Mouse (Mus musculus) heart, embryonic 14.5 days (tissue): ENCODE data around the gene Tln2. TPM values are rescaled to one million over a fixed set of nuclear protein-coding genes. Genes with fewer than 3 reads are reported as not detected.

Source experiments
- ATAC-seq: fragments of 200-750 bp; cut with Nextera tagmentation; 2 replicates; pipeline ENCODE4 v1.8.0; 2017; ENCODE audit warnings: low read depth, moderate TSS enrichment; ENCODE audit not compliant: insufficient number of reproducible peaks, insufficient read depth, low FRiP score
- H3K27ac ChIP-seq, 2 experiments: fragments of 200-500 bp in 1 of 2; fragments of 300-500 bp in 1 of 2; sonication (generic) in 1 of 2; replicated peaks in 1 of 2; 2 replicates each; pipeline ENCODE4 v1.5.1; 2012 to 2014; ENCODE audit warnings: low read depth in 2 of 2, low read length in 2 of 2, control low read depth in 1 of 2, mild to moderate bottlenecking in 1 of 2, mixed read lengths in 1 of 2; ENCODE audit not compliant: control insufficient read depth in 1 of 2, insufficient read depth in 1 of 2
- H3K27me3 ChIP-seq: fragments of 300-500 bp; sonication (generic); 2 replicates; pipeline ENCODE4 v1.6.1; 2014; ENCODE audit warnings: mild to moderate bottlenecking, low read length, control low read depth; ENCODE audit not compliant: control insufficient read depth, insufficient read depth
- H3K36me3 ChIP-seq: fragments of 300-500 bp; sonication (generic); 2 replicates; pipeline ENCODE4 v1.6.1; 2014; ENCODE audit warnings: mild to moderate bottlenecking, control low read depth, low read length, mixed read lengths; ENCODE audit not compliant: control insufficient read depth, insufficient read depth
- H3K4me1 ChIP-seq, 2 experiments: fragments of 200-500 bp in 1 of 2; fragments of 300-500 bp in 1 of 2; sonication (generic) in 1 of 2; 2 replicates each; pipeline ENCODE4 v1.6.1; 2012 to 2014; ENCODE audit warnings: low read length in 2 of 2, control low read depth in 1 of 2, mixed read lengths in 1 of 2; ENCODE audit not compliant: control insufficient read depth in 2 of 2, insufficient read depth in 2 of 2
- H3K4me2 ChIP-seq: fragments of 300-500 bp; sonication (generic); 2 replicates; pipeline ENCODE4 v1.6.1; 2014; ENCODE audit warnings: mild to moderate bottlenecking, low read length
- H3K4me3 ChIP-seq, 2 experiments: fragments of 200-500 bp in 1 of 2; fragments of 300-500 bp in 1 of 2; sonication (generic) in 1 of 2; 2 replicates each; pipeline ENCODE4 v1.5.1; 2012 to 2014; ENCODE audit warnings: low read length in 2 of 2, mild to moderate bottlenecking in 2 of 2, control low read depth in 1 of 2, low read depth in 1 of 2, moderate library complexity in 1 of 2; ENCODE audit not compliant: control insufficient read depth in 1 of 2, insufficient read depth in 1 of 2
- H3K9ac ChIP-seq: fragments of 300-500 bp; sonication (generic); 2 replicates; pipeline ENCODE4 v1.6.1; 2014; ENCODE audit warnings: mild to moderate bottlenecking, low read length
- H3K9me3 ChIP-seq: fragments of 300-500 bp; sonication (generic); 2 replicates; pipeline ENCODE4 v1.6.1; 2016; ENCODE audit warnings: low read length, control low read depth; ENCODE audit not compliant: control insufficient read depth
- WGBS: fragments of 180-500 bp; shearing (Covaris S2); extraction: QIAGEN DNeasy Blood & Tissue Kit; methylation state at CpG from one replicate; pipeline ENCODE4 v1.1.7; 2014; 5-methylcytosine and 5-hydroxymethylcytosine counted together
- polyA plus RNA-seq: library from polyadenylated mRNA; unstranded; fragments of >200 nt; fragmentation: Nextera tagmentation; extraction: Ambion mirVana; gene quantifications from 2 replicates; pipeline ENCODE4 v1.2.1, GENCODE M21; 2014

The Tln2 gene
- polyA plus RNA-seq, 1 experiment from 2014 or later = 66.0 TPM

DNA sequence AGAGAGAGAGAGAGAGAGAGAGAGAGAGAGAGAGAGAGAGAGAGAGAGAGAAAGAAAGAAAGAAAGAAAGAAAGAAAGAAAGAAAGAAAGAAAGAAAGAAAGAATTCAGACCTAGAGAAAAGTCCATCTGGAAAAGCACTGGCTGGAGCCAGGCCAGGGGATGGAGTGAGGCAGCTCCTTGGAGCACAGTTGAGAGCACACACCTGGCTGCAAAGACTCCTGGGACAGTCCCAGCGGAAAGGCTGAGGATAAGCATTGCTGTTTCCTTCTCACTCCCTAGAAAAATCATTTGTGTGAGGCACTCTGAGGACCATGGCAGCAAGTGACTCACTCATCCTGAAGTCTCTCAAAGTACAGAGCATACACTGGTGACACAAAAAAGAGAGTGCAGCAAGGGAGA is 26.9 kb downstream of the Tln2 start:
- Histone ChIP-seq H3K4me2 (no peak overlapping the region), H3K36me3 (no peaks in the 10 kb centered on the region), H3K27me3 (no peaks in the 10 kb centered on the region), H3K9me3 (no peaks in the 10 kb centered on the region), H3K4me3 (no peak overlapping the region), H3K4me1 (peaks cover 15 to 27% of the 10 kb centered on the region in 2 experiments), H3K27ac (no peak overlapping the region), H3K9ac (no peak overlapping the region)
- no peak for ATAC-seq
- 85% methylated on average over 1 of the region's 1 CpGs for WGBS

DNA sequence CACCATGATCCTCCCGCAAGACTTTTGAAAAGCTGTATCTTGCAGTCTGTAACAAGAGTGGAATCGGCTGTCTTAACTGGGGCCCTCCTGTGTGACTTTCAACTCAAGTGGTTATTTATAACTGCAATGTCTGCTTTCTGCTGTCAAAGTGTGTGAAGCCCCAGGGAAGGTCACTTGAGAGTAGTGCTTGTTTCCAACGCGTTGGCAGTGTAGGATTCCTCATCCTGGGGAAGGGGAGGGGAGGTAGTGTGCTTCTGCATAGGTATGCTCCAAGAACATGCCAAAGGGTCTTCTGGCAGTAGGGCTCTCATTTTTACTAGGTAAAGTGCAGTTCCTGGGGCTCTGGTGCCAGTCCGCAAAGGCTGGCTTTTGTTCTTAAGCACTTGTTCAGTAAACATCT is 29.9 kb downstream of the Tln2 start:
- WGBS = 32% methylated on average over 5 of the region's 5 CpGs
- peak; percentile 64 for ATAC-seq
- H3K4me3 ChIP-seq = no peak overlapping the region
- H3K4me2 ChIP-seq = peak overlapping the region; percentile 41
- H3K9me3 ChIP-seq = no peaks in the 10 kb centered on the region
- H3K27me3 ChIP-seq = no peaks in the 10 kb centered on the region
- peak overlapping the region; percentile 48; the same call in 1 of the 2 replicates for H3K9ac ChIP-seq
- no peaks in the 10 kb centered on the region for H3K36me3 ChIP-seq
- peak overlapping the region; percentile 85 to 95 for H3K27ac ChIP-seq
- peaks cover 15 to 27% of the 10 kb centered on the region in 2 experiments for H3K4me1 ChIP-seq

- H3K4me2 ChIP-seq = no peak overlapping the region
- no peak overlapping the region for H3K4me3 ChIP-seq
- no peak overlapping the region for H3K9ac ChIP-seq
- no peak for ATAC-seq
- H3K27ac ChIP-seq = no peak overlapping the region
- peaks cover 13 to 21% of the 10 kb centered on the region in 2 experiments for H3K4me1 ChIP-seq
- no peaks in the 10 kb centered on the region for H3K36me3 ChIP-seq
- no peaks in the 10 kb centered on the region for H3K9me3 ChIP-seq
- WGBS = 97% methylated on average over 2 of the region's 2 CpGs
- H3K27me3 ChIP-seq = no peaks in the 10 kb centered on the region
Observed at GRCm38 (mm10) chr9:67527726-67528125, 31.8 kb downstream of the Tln2 start.

DNA sequence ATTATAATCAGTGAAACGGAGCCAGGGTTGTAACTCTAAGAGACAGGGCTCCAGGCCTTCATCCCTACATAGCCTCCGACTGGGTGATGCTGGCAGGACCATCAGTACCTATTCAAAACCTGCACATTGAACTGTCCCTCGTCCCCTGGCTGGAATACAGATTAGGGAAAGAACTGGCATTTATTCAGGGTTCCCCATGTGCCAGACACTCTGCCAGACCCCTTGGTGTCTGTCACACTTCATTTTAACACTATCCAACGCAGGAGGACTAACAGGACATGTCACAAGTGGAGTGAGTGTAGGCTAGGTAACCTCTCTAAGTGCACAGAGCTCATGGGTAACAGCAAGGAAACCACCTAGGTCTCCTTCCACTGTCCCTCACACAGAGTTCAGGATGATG is 37.8 kb downstream of the Tln2 start:
- 53% methylated on average over 4 of the region's 4 CpGs for WGBS
- ATAC-seq = no peak
- no peak overlapping the region for H3K4me3 ChIP-seq
- no peaks in the 10 kb centered on the region for H3K36me3 ChIP-seq
- no peaks in the 10 kb centered on the region for H3K9me3 ChIP-seq
- H3K4me2 ChIP-seq = no peak overlapping the region
- H3K27me3 ChIP-seq = no peaks in the 10 kb centered on the region
- H3K27ac ChIP-seq = no peak overlapping the region
- H3K9ac ChIP-seq = no peak overlapping the region
- H3K4me1 ChIP-seq = peaks cover 7 to 11% of the 10 kb centered on the region in 2 experiments; a peak in 2 of 4 replicates

GRCm38 (mm10) chr9:67509510-67509909 is 50.0 kb downstream of the Tln2 start:
- Histone ChIP-seq H3K27me3 (no peaks in the 10 kb centered on the region), H3K9ac (no peak overlapping the region), H3K4me2 (no peak overlapping the region), H3K9me3 (peaks cover 5% of the 10 kb centered on the region; the same call in 1 of the 2 replicates), H3K4me3 (no peak overlapping the region), H3K27ac (no peak overlapping the region), H3K4me1 (0 out of 4 replicates have a peak, but pooled peaks cover 0 to 4% of the 10 kb centered on the region in 2 experiments), H3K36me3 (0 out of 2 replicates have a peak, but pooled peaks cover 4% of the 10 kb centered on the region)
- no peak for ATAC-seq
- 20% methylated on average over 3 of the region's 3 CpGs for WGBS

DNA sequence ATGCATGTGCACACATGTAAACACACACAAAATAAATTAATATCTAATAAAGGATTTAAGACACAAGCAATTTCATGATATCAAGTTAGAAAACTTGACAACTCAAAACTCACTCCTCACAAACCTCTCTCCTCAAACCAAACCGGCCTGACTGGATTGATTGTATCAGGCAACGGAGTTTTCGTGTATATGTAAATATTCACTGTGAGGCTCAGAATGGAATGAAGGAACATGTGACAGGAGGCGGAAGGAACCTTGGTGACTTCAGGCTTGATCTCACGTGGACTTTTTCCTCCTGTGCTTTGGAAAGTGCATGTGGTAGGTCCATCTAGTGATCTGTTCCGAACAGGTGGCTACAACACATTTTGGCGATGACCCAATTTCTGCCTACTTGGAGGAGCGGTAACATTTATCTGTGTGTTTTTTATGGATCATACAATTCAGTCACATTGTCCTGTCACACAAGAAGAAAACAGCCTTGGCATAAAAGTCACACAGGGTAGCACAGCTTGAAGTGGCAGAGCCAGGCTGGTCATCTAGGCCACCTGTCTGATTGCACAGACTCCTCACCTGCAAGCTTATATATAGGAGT is 54.7 kb downstream of the Tln2 start:
- Histone ChIP-seq H3K9ac (no peak overlapping the region), H3K27ac (no peak overlapping the region), H3K4me3 (no peak overlapping the region), H3K4me1 (peaks cover 0 to 12% of the 10 kb centered on the region in 2 experiments; a peak in 1 of 4 replicates), H3K36me3 (no peaks in the 10 kb centered on the region), H3K27me3 (no peaks in the 10 kb centered on the region), H3K4me2 (no peak overlapping the region), H3K9me3 (no peaks in the 10 kb centered on the region)
- no peak for ATAC-seq
- 80% methylated on average over 8 of the region's 8 CpGs for WGBS

DNA sequence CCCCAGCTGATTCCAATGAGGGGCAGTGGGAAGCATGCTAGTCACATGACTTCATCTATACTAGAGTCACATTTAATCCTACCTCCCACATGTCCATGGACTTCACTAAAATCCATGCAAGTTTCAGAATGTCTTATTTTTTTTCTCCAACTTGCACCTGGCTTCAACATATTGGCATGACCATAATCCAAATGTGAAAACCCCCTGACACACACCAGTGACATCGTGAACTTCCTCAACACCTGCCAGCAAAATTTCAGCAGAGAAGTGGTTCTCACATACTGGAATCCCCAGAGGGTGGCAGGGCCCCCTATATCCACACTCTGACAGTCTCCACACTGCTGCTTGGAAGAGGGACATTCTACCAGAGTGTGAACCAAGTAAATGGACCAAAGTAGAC is 57.7 kb downstream of the Tln2 start:
- no peaks in the 10 kb centered on the region for H3K27me3 ChIP-seq
- H3K4me2 ChIP-seq = no peak overlapping the region
- peaks cover 0 to 16% of the 10 kb centered on the region in 2 experiments; a peak in 2 of 4 replicates for H3K4me1 ChIP-seq
- no peak for ATAC-seq
- 66% methylated on average over 1 of the region's 1 CpGs for WGBS
- no peak overlapping the region for H3K4me3 ChIP-seq
- no peaks in the 10 kb centered on the region for H3K9me3 ChIP-seq
- H3K9ac ChIP-seq = no peak overlapping the region
- H3K36me3 ChIP-seq = no peaks in the 10 kb centered on the region
- H3K27ac ChIP-seq = no peak overlapping the region

DNA sequence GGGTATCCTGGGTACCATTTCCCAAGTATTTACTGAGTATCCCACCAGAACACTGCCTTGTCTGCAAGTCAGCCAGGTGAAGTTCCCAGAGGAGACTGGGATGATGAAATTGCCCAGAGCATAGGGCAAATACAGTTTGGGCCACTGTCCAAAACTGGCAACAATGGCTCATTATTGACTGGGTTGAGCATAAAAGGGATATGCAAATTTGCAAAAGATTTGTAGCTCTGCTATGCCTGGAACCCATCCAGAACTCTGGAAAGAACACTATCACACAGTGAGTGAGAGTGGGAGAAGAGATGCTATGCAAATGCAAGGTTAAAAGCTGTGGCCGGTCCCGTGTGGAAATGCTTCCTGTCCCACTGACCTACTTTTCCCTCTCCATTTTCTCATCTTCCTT is 63.1 kb downstream of the Tln2 start:
- 0 out of 2 replicates have a peak, but pooled peaks have one; percentile 31 for ATAC-seq
- Histone ChIP-seq H3K4me3 (no peak overlapping the region), H3K27ac (no peak overlapping the region), H3K36me3 (0 out of 2 replicates have a peak, but pooled peaks cover 2% of the 10 kb centered on the region), H3K4me1 (peaks cover 13 to 32% of the 10 kb centered on the region in 2 experiments), H3K9ac (no peak overlapping the region), H3K4me2 (no peak overlapping the region), H3K27me3 (no peaks in the 10 kb centered on the region), H3K9me3 (no peaks in the 10 kb centered on the region)
- WGBS = 32% methylated on average over 2 of the region's 2 CpGs
